In genomic region chr8:44782421-44782820, GRCm38 (mm10) we compare ENCODE assay signal across 32 mouse cellular contexts.
"Had no signal": no experiment of that assay in that cellular context is flagged by ENCODE, and none has a peak within 500 bp of the region (broad histone marks: within the 10 kb centered on the region; RNA-seq: fewer than 3 reads in every experiment).

No protein-coding gene starts in this region.

- H3K9me3 ChIP-seq: heart, embryonic 10.5 days; heart, embryonic 12.5 days; heart, embryonic 13.5 days; heart, embryonic 15.5 days; hindbrain, embryonic 10.5 days; hindbrain, embryonic 12.5 days; hindbrain, embryonic 13.5 days; hindbrain, embryonic 15.5 days; intestine, embryonic 15.5 days had no signal

- H3K9ac ChIP-seq: heart, embryonic 12.5 days; heart, embryonic 13.5 days; heart, embryonic 15.5 days; hindbrain, embryonic 12.5 days; hindbrain, embryonic 13.5 days; hindbrain, embryonic 14.5 days; hindbrain, embryonic 15.5 days; intestine, embryonic 15.5 days had no signal

- H3K4me3 ChIP-seq: heart, adult 2 months; heart, embryonic 10.5 days; heart, embryonic 12.5 days; heart, embryonic 13.5 days; heart, embryonic 15.5 days; hindbrain, embryonic 10.5 days; hindbrain, embryonic 12.5 days; hindbrain, embryonic 13.5 days; hindbrain, embryonic 15.5 days; intestine, embryonic 15.5 days; layer of hippocampus, adult 2 months; left cerebral cortex, adult 2 months had no signal

- H3K27ac ChIP-seq: heart, adult 2 months; heart, embryonic 10.5 days; heart, embryonic 13.5 days; heart, embryonic 15.5 days; hindbrain, embryonic 10.5 days; hindbrain, embryonic 12.5 days; hindbrain, embryonic 13.5 days; hindbrain, embryonic 14.5 days; hindbrain, embryonic 15.5 days; hindbrain, postnatal 0 days; intestine, embryonic 15.5 days; layer of hippocampus, adult 2 months; left cerebral cortex, adult 2 months had no signal

- H3K4me2 ChIP-seq: heart, embryonic 11.5 days; heart, embryonic 12.5 days; heart, embryonic 13.5 days; heart, embryonic 15.5 days; hindbrain, embryonic 12.5 days; hindbrain, embryonic 13.5 days; hindbrain, embryonic 14.5 days; hindbrain, embryonic 15.5 days; intestine, embryonic 15.5 days had no signal

- H3K4me1 ChIP-seq: heart, embryonic 10.5 days; heart, embryonic 15.5 days; hindbrain, embryonic 12.5 days; hindbrain, embryonic 15.5 days; intestine, embryonic 15.5 days had no signal

- ATAC-seq: hindbrain, embryonic 16.5 days; hindbrain, postnatal 0 days; inflammation-experienced regulatory T-cells, adult 6 months; intestine, embryonic 15.5 days; intestine, embryonic 16.5 days; intestine, postnatal 0 days had no signal

- H3K27me3 ChIP-seq: heart, embryonic 12.5 days; heart, embryonic 13.5 days; heart, embryonic 15.5 days; hindbrain, embryonic 12.5 days; hindbrain, embryonic 13.5 days; hindbrain, embryonic 15.5 days; intestine, embryonic 15.5 days had no signal

- H3K36me3 ChIP-seq: heart, embryonic 10.5 days; heart, embryonic 12.5 days; heart, embryonic 13.5 days; heart, embryonic 15.5 days; hindbrain, embryonic 10.5 days; hindbrain, embryonic 12.5 days; hindbrain, embryonic 13.5 days; hindbrain, embryonic 15.5 days; intestine, embryonic 15.5 days had no signal

- DNase-seq: heart, adult 18-20 months; heart, adult 2 months; heart, postnatal 10 days; heart, postnatal 14 days; heart, postnatal 36 days; heart, postnatal 4 days; kidney, adult 8-10 months; kidney, adult 9 months; kidney, postnatal 10 days; kidney, postnatal 25 days; kidney, postnatal 36 days; kidney, postnatal 4 days; layer of hippocampus, adult 9-11 months; layer of hippocampus, postnatal 36 days had no signal
